Mouse (Mus musculus) natural killer cell, adult 2 months (primary cell): ENCODE measurements around the gene 2310002L09Rik.
"Not testable (repeated sequence)": the region's sequence is repeated elsewhere in the genome, so short reads cannot be mapped to it uniquely, and the experiment has no call there.

ENCODE experiments used
- DNase-seq, 2 experiments: peaks; one replicate each; pipeline ENCODE4 v3.0.0; 2022; ENCODE audit warnings: low spot score in 2 of 2

The 2310002L09Rik gene

DNA sequence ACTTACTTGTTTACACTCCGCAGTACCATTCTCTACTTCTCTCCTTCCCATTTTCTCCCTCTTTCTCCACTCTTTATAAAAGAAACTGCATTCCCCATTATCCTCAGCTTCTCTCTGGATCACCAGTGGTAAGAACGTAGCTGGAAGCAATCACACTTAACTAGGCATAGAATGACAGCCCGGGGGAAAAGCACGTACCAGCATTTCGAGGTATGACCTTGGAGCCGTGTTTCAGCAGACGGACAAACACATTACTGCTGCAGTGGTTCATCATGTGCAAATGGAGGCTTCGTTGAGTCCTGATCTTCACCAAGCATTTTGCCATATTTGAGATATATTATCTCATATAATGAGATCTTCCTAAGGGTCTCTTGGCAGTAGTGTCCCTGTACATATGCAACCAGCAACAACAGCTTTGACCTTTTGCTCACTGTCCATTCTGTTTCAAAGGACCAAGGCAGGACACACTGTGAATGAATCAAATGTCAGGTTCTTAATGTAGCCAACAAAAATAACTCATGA, at the start of gene 2310002L09Rik:
Gene 2310002L09Rik (minus strand): TSS at position 472 of the 522 bp plus-strand sequence.
- no peak for DNase-seq

DNA sequence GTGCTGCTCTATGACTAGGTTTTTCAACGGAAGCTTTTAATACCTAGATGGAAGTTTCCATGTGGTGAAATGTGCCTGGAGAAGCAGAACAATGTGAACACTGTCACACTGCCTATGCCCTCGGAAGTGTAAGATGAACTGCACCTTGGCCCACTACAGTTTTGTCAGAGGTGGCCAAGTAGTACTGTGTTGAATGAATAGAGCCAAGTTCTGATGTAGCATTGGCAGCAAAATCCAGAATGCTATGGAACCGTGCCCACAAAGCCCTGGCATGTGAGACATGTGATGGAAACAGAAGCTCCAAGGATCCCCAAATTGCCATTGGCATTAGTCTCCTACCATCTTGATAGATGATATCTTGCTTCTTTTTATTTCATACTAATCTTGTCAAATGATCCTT, 29.8 kb upstream of the 2310002L09Rik start:
- no peak for DNase-seq

DNA sequence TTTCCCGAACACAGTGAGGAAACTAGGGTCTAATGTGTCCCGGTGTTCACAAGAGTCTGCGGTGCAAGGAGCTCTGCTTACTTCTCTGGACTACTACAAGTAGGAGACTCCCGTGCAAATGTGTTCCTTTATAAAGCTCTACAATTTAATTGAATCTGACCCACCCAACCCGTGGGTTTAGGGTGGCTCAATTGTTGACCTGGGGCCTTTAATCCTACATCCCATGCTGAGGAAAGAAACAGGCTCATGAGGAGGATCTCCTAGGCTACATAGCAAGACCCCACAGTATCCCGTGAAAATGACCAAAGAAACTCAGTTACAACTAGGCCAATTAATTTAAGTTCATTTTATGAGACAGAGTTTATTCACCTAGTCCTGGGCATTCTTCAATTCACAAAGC, 30.0 kb downstream of the 2310002L09Rik start, which contains the start of gene Gm11756:
Gene Gm11756 (minus strand): TSS at position 101 of the 400 bp plus-strand sequence.
- not testable (repeated sequence) for DNase-seq

DNA sequence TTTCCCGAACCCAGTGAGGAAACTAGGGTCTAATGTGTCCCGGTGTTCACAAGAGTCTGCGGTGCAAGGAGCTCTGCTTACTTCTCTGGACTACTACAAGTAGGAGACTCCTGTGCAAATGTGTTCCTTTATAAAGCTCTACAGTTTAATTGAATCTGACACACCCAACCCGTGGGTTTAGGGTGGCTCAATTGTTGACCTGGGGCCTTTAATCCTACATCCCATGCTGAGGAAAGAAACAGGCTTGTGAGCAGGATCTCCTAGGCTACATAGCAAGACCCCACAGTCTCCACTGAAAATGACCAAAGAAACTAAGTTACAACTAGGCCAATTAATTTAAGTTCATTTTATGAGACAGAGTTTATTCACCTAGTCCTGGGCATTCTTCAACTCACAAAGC, 44.8 kb downstream of the 2310002L09Rik start, which contains the start of gene Gm13871:
Gene Gm13871 (minus strand): TSS at position 101 of the 400 bp plus-strand sequence.
- DNase-seq: not testable (repeated sequence)

DNA sequence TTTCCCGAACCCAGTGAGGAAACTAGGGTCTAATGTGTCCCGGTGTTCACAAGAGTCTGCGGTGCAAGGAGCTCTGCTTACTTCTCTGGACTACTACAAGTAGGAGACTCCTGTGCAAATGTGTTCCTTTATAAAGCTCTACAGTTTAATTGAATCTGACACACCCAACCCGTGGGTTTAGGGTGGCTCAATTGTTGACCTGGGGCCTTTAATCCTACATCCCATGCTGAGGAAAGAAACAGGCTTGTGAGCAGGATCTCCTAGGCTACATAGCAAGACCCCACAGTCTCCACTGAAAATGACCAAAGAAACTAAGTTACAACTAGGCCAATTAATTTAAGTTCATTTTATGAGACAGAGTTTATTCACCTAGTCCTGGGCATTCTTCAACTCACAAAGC, 59.6 kb downstream of the 2310002L09Rik start, which contains the start of gene Gm11757:
Gene Gm11757 (minus strand): TSS at position 101 of the 400 bp plus-strand sequence.
- DNase-seq: not testable (repeated sequence)
